Mouse (Mus musculus) WW6 (cell line): ENCODE measurements at regions not wholly inside any gene's neighbourhood (a gene's known extent, or its start where the extent isn't known, plus 50 kb on each side); places are given as distances from the start of the nearest gene placed in this dataset.

Experiments used
- DNase-seq: peaks from one replicate; pipeline ENCODE4 v3.0.0-alpha.2; 2013; ENCODE audit warnings: low read depth, low spot score

GRCm38 (mm10) chr12:29187619-29188018, 340.6 kb upstream of the Myt1l start:
- no peak for DNase-seq

- no peak for DNase-seq
Observed at GRCm38 (mm10) chr12:29192391-29192790, 335.8 kb upstream of the Myt1l start.

- DNase-seq: no peak
Observed at GRCm38 (mm10) chr12:29211946-29212345, 316.2 kb upstream of the Myt1l start.

- no peak for DNase-seq
Observed at GRCm38 (mm10) chr12:29213625-29214024, 314.6 kb upstream of the Myt1l start.

DNA sequence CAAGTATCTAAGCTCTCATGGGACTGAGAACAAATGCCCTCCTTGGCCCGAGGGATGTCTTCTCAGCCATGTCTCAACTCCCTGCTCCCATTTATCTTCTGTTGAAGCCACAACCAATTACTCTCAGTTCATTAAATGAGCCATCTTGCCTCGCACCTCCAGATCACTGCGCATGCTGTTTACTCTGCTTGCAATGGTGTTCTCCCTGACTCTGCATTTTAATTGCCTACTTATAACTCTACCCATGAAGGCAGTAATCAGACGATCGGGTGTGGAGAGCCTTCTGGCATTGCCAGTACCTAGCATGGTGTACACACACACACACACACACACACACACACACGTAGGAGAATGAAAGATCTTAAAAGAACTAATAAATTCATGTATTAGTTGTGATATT, 306.1 kb upstream of the Myt1l start:
- DNase-seq: no peak

GRCm38 (mm10) chr12:29226001-29226400, 302.2 kb upstream of the Myt1l start:
- DNase-seq: no peak

GRCm38 (mm10) chr12:29232492-29233447, 295.4 kb upstream of the Myt1l start:
- no peak for DNase-seq

- no peak for DNase-seq
Observed at GRCm38 (mm10) chr12:29236496-29236895, 291.7 kb upstream of the Myt1l start.

GRCm38 (mm10) chr12:29237516-29237915, 290.7 kb upstream of the Myt1l start:
- DNase-seq: no peak

- DNase-seq: no peak
Observed at GRCm38 (mm10) chr12:29239482-29239881, 288.7 kb upstream of the Myt1l start.

GRCm38 (mm10) chr12:29239975-29240374, 288.2 kb upstream of the Myt1l start:
- no peak for DNase-seq

DNA sequence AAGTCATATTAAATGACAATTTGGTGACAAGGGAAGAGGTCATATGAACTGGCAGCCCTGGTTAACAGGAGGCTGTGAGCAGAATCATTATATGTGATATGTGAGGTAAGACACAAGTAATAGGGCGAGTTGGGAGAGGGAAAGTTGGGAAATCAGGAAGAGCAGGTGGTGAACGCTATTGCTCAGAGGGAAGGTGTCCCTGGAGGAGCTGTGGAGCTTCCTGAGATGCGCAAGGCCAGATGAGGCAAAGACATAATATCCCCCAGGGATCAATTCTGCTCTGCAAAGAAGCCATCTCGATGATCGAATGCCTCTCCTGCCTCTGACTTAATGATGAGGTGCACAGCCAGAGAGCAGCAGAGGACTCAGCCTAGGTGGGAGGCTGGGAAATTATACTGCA, 285.1 kb upstream of the Myt1l start:
- no peak for DNase-seq

DNA sequence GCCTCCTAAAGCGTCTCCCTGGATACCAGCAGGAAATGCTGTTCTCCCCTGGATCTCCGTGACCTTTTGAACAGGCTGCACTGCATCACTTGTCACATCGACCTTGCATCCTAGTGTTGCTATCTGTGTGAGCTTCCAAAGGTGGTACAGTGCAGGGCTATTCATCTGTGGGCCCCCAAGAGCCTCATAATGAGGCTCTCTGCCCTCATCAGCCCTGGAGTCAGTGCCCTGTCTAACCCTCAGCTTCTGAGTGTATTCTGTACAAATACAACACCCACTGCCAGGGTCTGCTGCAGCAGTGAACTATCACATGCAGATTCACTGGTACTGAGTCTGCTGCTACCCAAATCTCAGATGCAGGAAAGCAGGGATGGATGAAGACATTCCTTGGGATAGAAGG, 282.1 kb upstream of the Myt1l start:
- no peak for DNase-seq

DNA sequence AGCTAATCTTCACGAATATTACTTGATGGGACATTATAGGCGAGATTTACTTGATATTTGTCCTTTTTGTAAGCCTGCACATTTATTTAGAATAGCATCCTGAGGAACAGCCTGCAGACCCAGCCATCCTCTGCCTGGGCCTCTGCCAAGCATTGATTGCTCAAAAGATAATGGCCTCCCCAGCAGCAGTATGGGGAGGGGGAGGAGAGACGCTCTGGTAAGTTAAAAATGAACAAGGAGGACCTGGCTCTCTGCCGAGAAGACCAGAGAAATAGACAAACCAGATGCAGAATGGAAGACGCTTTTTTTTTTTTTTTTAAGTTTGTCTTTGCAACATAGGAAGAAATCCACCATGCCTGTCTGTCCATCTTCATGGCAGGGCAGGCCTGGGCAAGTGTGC, 280.8 kb upstream of the Myt1l start:
- DNase-seq: no peak

GRCm38 (mm10) chr12:29248459-29248858, 279.7 kb upstream of the Myt1l start:
- peak; percentile 5 for DNase-seq

GRCm38 (mm10) chr12:29256103-29256502, 272.1 kb upstream of the Myt1l start:
- DNase-seq: no peak

DNA sequence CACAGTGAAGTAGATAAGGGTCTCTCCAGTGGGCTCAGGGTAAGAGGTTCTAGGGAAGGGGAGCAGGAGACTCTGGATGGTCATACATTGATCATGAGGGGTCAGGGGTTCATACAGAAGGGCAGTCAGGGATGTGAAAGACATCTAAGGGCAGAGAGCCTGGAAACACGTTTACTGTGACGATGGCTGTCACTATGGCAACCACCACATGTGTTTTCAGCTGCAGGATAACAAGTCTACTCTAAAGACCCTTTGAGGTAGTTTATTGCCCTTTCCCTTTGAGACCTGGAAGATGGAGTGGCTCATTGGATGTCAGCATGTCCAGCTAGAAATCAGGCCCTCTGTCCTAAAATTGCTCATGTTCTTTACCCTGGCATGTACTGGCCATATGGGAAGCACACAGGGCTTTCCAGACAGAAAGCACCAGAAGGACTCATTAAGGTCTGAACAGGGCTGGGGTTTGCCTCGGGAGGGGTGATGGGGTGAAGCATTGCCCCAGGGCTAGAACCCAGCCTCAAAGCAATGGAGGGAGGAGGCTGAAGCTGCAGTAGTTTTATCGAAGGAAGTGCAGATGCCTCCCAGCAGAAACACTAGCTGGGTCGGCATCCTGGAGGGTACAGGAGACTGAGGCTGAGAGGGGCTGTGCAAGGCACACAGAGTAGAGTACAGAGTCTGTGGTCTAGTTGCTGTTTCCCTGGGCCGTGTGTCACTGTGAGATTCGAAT, 271.0 kb upstream of the Myt1l start:
- no peak for DNase-seq

GRCm38 (mm10) chr12:29257735-29258547, 270.2 kb upstream of the Myt1l start:
- no peak for DNase-seq

GRCm38 (mm10) chr12:29258548-29258874, 269.7 kb upstream of the Myt1l start:
- no peak for DNase-seq

- DNase-seq: no peak
Observed at GRCm38 (mm10) chr12:29258966-29259365, 269.2 kb upstream of the Myt1l start.

- no peak for DNase-seq
Observed at GRCm38 (mm10) chr12:29274166-29274565, 254.0 kb upstream of the Myt1l start.

DNA sequence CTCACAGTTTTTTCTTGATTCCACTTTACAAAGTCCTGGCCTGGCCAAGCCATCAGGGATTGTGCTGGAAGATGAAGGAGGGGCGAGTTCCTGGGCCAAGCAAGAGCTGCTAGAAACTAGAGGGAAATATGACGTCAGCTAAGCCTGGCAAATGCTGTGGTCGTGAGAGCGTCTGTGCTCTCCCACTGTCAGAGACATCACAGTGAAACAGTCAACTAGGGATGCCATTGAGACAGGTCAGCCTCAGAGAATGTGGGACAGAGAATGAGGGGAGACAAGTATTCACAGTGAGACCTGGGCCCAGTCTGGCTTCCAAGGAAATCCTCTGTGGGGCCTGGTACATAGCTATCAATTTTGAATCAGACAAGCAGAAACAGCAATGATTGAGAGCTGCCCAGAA, 252.5 kb upstream of the Myt1l start:
- DNase-seq: no peak
